ENCODE assay signal across 8 mouse cellular contexts in the genomic region with DNA sequence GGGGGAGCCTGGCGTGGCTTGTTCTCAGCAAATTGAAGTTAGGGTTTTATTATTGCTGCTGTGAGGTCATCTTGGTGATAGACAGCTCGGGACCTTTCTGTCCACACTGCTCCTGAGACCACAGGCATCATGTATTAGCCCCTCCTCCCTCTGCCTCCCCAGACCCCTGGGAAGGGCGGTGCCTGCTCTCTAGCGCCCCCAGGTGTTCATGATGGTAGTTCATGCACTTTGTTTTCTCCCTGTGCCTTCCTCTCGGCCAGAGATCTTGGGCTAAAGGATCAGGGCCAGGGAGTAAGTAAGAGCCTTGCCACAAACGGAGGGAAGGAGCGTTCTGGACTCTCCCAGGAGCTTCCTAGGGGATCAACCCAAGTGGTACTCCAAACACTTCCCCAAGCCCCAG. TPM values are rescaled to one million over a fixed set of nuclear protein-coding genes. Genes with fewer than 3 reads are reported as not detected.
DNase-seq lines count a peak whose midpoint lies in the region; ATAC-seq and TF ChIP-seq lines count a peak whose summit lies in the region.

No protein-coding gene starts in this region.

- peak; percentile 59 for DNase-seq in heart, postnatal 4 days
- no peak for DNase-seq in heart, adult 9 months (ENCODE audit: low spot score in 2 of 2)
- DNase-seq in 3T3-L1 (ENCODE audit: low read depth, low spot score) = peak; percentile 50
- no peak for DNase-seq in Patski (ENCODE audit: low read depth, low spot score)
- peak; percentile 52 for DNase-seq in liver, postnatal 0 days
- DNase-seq in thymus, postnatal 36 days = peak; percentile 8 to 19
- no peak for DNase-seq in frontal cortex, postnatal 14 days (ENCODE audit: low spot score in 2 of 2)
- no peak for DNase-seq in cerebellum, adult 2 months

- CTCF ChIA-PET in Patski (lab: Charles Lee) = interaction anchor here (0.7 to 2.3 kb wide), 9 partner anchors 9 to 90 kb away, joined by 3 to 10 read pairs (median 5); no protein-coding TSS in a partner anchor

- peak; percentile 63 for TF ChIP-seq CTCF in Patski (IDR thresholded peaks at IDR 0.05)
- peak; percentile 65 for TF ChIP-seq CTCF in liver, postnatal 0 days (IDR thresholded peaks at IDR 0.05; ENCODE audit: low read depth)
- TF ChIP-seq CTCF in cerebellum, adult 2 months (IDR thresholded peaks at IDR 0.05; ENCODE audit: borderline replicate concordance, insufficient read depth, low read depth, low read length) = no peak

- no peak for ATAC-seq in Patski
- no peak for ATAC-seq in liver, postnatal 0 days

- in situ Hi-C loops in Patski (cut with MboI; ENCODE audit: low pct_unique_long_range_greater_than_20kb) = loop anchor here (5.0 kb wide), 1 partner anchor 917 kb away; no protein-coding TSS in a partner anchor

- no peak overlapping the region for H3K4me2 ChIP-seq in liver, postnatal 0 days (ENCODE audit: low read depth, low read length)

- 38% methylated on average over 7 of the region's 7 CpGs for WGBS in liver, postnatal 0 days (ENCODE audit: insufficient replicate concordance)
- 57% methylated on average over 7 of the region's 7 CpGs for WGBS in cerebellum, adult 2 months

- no peak for TF ChIP-seq POLR2A in cerebellum, adult 2 months (IDR thresholded peaks at IDR 0.05; ENCODE audit: borderline replicate concordance, insufficient read depth, low read length)

- no peaks in the 10 kb centered on the region for H3K36me3 ChIP-seq in liver, postnatal 0 days (replicated peaks; ENCODE audit: insufficient read depth, low read length)

- H3K4me3 ChIP-seq in liver, postnatal 0 days (ENCODE audit: low read depth, low read length) = no peak overlapping the region
- H3K4me3 ChIP-seq in cerebellum, adult 2 months (replicated peaks; ENCODE audit: insufficient read depth, low read depth, low read length) = no peak overlapping the region

- POLR2A ChIA-PET in Patski (lab: Charles Lee) = no interaction called here

- H3K27me3 ChIP-seq in Patski = peaks cover 21% of the 10 kb centered on the region
- H3K27me3 ChIP-seq in liver, postnatal 0 days (ENCODE audit: insufficient read depth, low read length) = no peaks in the 10 kb centered on the region
- no peaks in the 10 kb centered on the region for H3K27me3 ChIP-seq in cerebellum, adult 2 months (ENCODE audit: control insufficient read depth, insufficient read depth, low read length)

- no peak for TF ChIP-seq EP300 in liver, postnatal 0 days (IDR thresholded peaks at IDR 0.05; ENCODE audit: low read depth)

- no peaks in the 10 kb centered on the region; the same call in 1 of the 2 replicates for H3K4me1 ChIP-seq in liver, postnatal 0 days (ENCODE audit: insufficient read depth)
- no peaks in the 10 kb centered on the region for H3K4me1 ChIP-seq in cerebellum, adult 2 months (ENCODE audit: control insufficient read depth, insufficient read depth, low read length)

- no peak overlapping the region for H3K27ac ChIP-seq in liver, postnatal 0 days (ENCODE audit: low read depth)
- no peak overlapping the region for H3K27ac ChIP-seq in cerebellum, adult 2 months (ENCODE audit: insufficient read depth, low read length)

- H3K9me3 ChIP-seq in liver, postnatal 0 days (ENCODE audit: low read length) = no peaks in the 10 kb centered on the region

- H3K9ac ChIP-seq in liver, postnatal 0 days (replicated peaks) = no peak overlapping the region

RNA-seq across cellular contexts. Expression of a gene that starts 32.2 kb away (rescaled TPM):
- not detected for total RNA-seq in heart, postnatal 4 days (2021)
- polyA plus RNA-seq in Patski (2021) = 5.8 TPM
- polyA plus RNA-seq in liver, postnatal 0 days (2015; fragmentation: Nextera tagmentation; extraction: Ambion mirVana) = 48.4 and 49.3 TPM in 2 replicates
- not detected in 2 replicates for polyA plus RNA-seq in cerebellum, adult 2 months (2012; rRNA removed)

Comparison
In these comparisons a context has a peak if more than half of its experiments do, and no peak if none do; other contexts are left out.
1. DNase-seq: peak in heart, postnatal 4 days (single experiment), 3T3-L1 (single experiment), liver, postnatal 0 days (single experiment) and thymus, postnatal 36 days (2 of 2); none in heart, adult 9 months (0 of 2), Patski (single experiment), frontal cortex, postnatal 14 days (0 of 2) and cerebellum, adult 2 months (0 of 2).